Mouse (Mus musculus) kidney, postnatal 0 days (tissue): ENCODE data around the gene Tmsb4x. TPM values are rescaled to one million over a fixed set of nuclear protein-coding genes. Genes with fewer than 3 reads are reported as not detected.

Experiments used
- ATAC-seq: fragments of 200-750 bp; cut with Nextera tagmentation; replicated peaks from 2 replicates; pipeline ENCODE4 v1.8.0; 2017; ENCODE audit warnings: low read depth, moderate number of reproducible peaks, moderate TSS enrichment, moderate library complexity; ENCODE audit not compliant: low FRiP score
- DNase-seq: peaks from one replicate; pipeline ENCODE4 v3.0.0-alpha.2; 2016; ENCODE audit warnings: low spot score
- H3K27ac ChIP-seq: fragments of 300-500 bp; sonication (generic); 2 replicates; pipeline ENCODE4 v1.5.1; 2014; ENCODE audit warnings: mild to moderate bottlenecking
- H3K27me3 ChIP-seq: fragments of 300-500 bp; sonication (generic); 2 replicates; pipeline ENCODE4 v1.6.1; 2014; ENCODE audit warnings: low read length, mixed read lengths; ENCODE audit not compliant: insufficient read depth
- H3K36me3 ChIP-seq: fragments of 300-500 bp; sonication (generic); 2 replicates; pipeline ENCODE4 v1.6.1; 2014; ENCODE audit warnings: low read length, mixed read lengths; ENCODE audit not compliant: insufficient read depth
- H3K4me1 ChIP-seq: fragments of 300-500 bp; sonication (generic); replicated peaks from 2 replicates; pipeline ENCODE4 v1.6.1; 2014; ENCODE audit warnings: antibody characterized with exemption, low read length, mixed read lengths; ENCODE audit not compliant: insufficient read depth
- H3K4me2 ChIP-seq: fragments of 300-500 bp; sonication (generic); 2 replicates; pipeline ENCODE4 v1.6.1; 2014; ENCODE audit warnings: mild to moderate bottlenecking, low read length, moderate library complexity, mixed read lengths
- H3K4me3 ChIP-seq: fragments of 300-500 bp; sonication (generic); replicated peaks from 2 replicates; pipeline ENCODE4 v1.5.1; 2014; ENCODE audit warnings: low read depth, low read length
- H3K9ac ChIP-seq: fragments of 300-500 bp; sonication (generic); 2 replicates; pipeline ENCODE4 v1.6.1; 2014; ENCODE audit warnings: low read depth, low read length
- H3K9me3 ChIP-seq: fragments of 300-500 bp; sonication (generic); replicated peaks from 2 replicates; pipeline ENCODE4 v1.6.1; 2016; ENCODE audit warnings: low read length, inconsistent platforms, mixed read lengths
- CTCF ChIP-seq: IDR thresholded peaks from 2 replicates; pipeline ENCODE4 v1.5.1; 2016; ENCODE audit warnings: antibody characterized with exemption, low read depth, mild to moderate bottlenecking, moderate library complexity
- WGBS: fragments of 180-500 bp; shearing (Covaris S2); extraction: QIAGEN DNeasy Blood & Tissue Kit; methylation state at CpG from one replicate; pipeline ENCODE4 v1.1.7; 2014; 5-methylcytosine and 5-hydroxymethylcytosine counted together
- polyA plus RNA-seq: library from polyadenylated mRNA; unstranded; fragments of >200 nt; fragmentation: Nextera tagmentation; extraction: Ambion mirVana; gene quantifications from 2 replicates; pipeline ENCODE4 v1.2.1, GENCODE M21; 2015

Gene Tmsb4x
- polyA plus RNA-seq, 1 experiment from 2014 or later = 4,073 TPM

GRCm38 (mm10) chrX:167172256-167172655 lies 36.9 kb downstream of the Tmsb4x start:
- TF ChIP-seq CTCF = no peak
- no peaks in the 10 kb centered on the region for H3K27me3 ChIP-seq
- DNase-seq (no peak), ATAC-seq (no peak)
- 62% methylated on average over 2 of the region's 2 CpGs for whole genome bisulfite sequencing
- no peak overlapping the region for H3K4me2 ChIP-seq
- H3K36me3 ChIP-seq = no peaks in the 10 kb centered on the region
- no peaks in the 10 kb centered on the region for H3K4me1 ChIP-seq
- no peak overlapping the region for H3K27ac ChIP-seq
- no peak overlapping the region for H3K4me3 ChIP-seq
- H3K9me3 ChIP-seq = no peaks in the 10 kb centered on the region
- H3K9ac ChIP-seq = no peak overlapping the region

GRCm38 (mm10) chrX:167171281-167171680 lies 37.8 kb downstream of the Tmsb4x start:
- Histone ChIP-seq H3K4me3 (no peak overlapping the region), H3K36me3 (no peaks in the 10 kb centered on the region), H3K27ac (no peak overlapping the region), H3K4me1 (no peaks in the 10 kb centered on the region), H3K9me3 (no peaks in the 10 kb centered on the region), H3K4me2 (no peak overlapping the region), H3K27me3 (no peaks in the 10 kb centered on the region), H3K9ac (no peak overlapping the region)
- 80% methylated on average over 2 of the region's 2 CpGs for WGBS
- TF ChIP-seq CTCF = no peak
- DNase-seq = no peak
- ATAC-seq = no peak

- Histone ChIP-seq H3K4me3 (no peak overlapping the region), H3K9ac (no peak overlapping the region), H3K36me3 (no peaks in the 10 kb centered on the region), H3K4me1 (no peaks in the 10 kb centered on the region), H3K4me2 (no peak overlapping the region), H3K27me3 (no peaks in the 10 kb centered on the region), H3K9me3 (no peaks in the 10 kb centered on the region), H3K27ac (no peak overlapping the region)
- ATAC-seq = no peak
- no peak for TF ChIP-seq CTCF
- DNase-seq = peak; percentile 16
- 63% methylated on average over 2 of the region's 2 CpGs for WGBS
Observed at GRCm38 (mm10) chrX:167167282-167167681, 41.8 kb downstream of the Tmsb4x start.

- ATAC-seq (no peak), DNase-seq (no peak)
- Histone ChIP-seq H3K9ac (no peak overlapping the region), H3K36me3 (no peaks in the 10 kb centered on the region), H3K9me3 (no peaks in the 10 kb centered on the region), H3K27me3 (no peaks in the 10 kb centered on the region), H3K4me2 (no peak overlapping the region), H3K4me1 (no peaks in the 10 kb centered on the region), H3K4me3 (no peak overlapping the region), H3K27ac (no peak overlapping the region)
- WGBS = 72% methylated on average over 1 of the region's 1 CpGs
- TF ChIP-seq CTCF = no peak
Observed at GRCm38 (mm10) chrX:167166051-167166450, 43.1 kb downstream of the Tmsb4x start.

GRCm38 (mm10) chrX:167157691-167158090 lies 51.4 kb downstream of the Tmsb4x start:
- no peak for DNase-seq
- Histone ChIP-seq H3K4me1 (no peaks in the 10 kb centered on the region), H3K9me3 (no peaks in the 10 kb centered on the region), H3K9ac (no peak overlapping the region), H3K4me3 (no peak overlapping the region), H3K4me2 (no peak overlapping the region), H3K36me3 (no peaks in the 10 kb centered on the region), H3K27ac (no peak overlapping the region), H3K27me3 (0 out of 2 replicates have a peak, but pooled peaks cover 6% of the 10 kb centered on the region)
- no peak for ATAC-seq
- 64% methylated on average over 4 of the region's 4 CpGs for WGBS
- TF ChIP-seq CTCF = no peak

Other genes with a start within 250 kb of the Tmsb4x start
- 0.18 and 0.26 TPM in 2 replicates for gene Tlr8, start 55.0 kb upstream of the Tmsb4x start, polyA plus RNA-seq
- 0.65 and 0.74 TPM in 2 replicates for gene Tlr7, start 121.2 kb upstream of the Tmsb4x start, polyA plus RNA-seq
- gene Prps2, start 173.4 kb upstream of the Tmsb4x start, polyA plus RNA-seq = 22.5 and 26.1 TPM in 2 replicates